ENCODE assay signal across 19 mouse cellular contexts in the genomic region with DNA sequence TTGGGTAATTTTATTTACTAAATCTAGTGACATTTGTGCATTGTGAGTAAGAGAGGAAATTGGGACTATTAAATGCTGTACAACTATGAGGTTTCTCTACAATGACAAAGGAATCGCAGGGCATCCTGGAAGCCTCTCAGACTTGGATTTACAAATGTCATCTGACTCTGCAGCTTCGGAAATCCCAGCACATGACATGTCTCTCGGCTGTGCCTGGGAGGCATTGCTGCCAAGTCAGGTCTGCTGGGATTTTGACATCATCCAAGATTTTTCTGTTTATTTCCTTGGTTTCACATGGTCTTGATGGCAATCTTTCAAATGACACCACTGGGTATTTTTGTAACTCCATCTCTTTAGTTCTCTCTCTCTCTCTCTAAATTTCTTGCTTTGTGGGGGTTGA.
A peak's percentile ranks its signal among the peaks of the same experiment; 100 is the strongest.
DNase-seq lines count a peak whose midpoint lies in the region; ATAC-seq and TF ChIP-seq lines count a peak whose summit lies in the region.
"Had no signal": no experiment of that assay in that cellular context is flagged by ENCODE, and none has a peak within 500 bp of the region (broad histone marks: within the 10 kb centered on the region; RNA-seq: fewer than 3 reads in every experiment).

No protein-coding gene starts in this region.

- H3K36me3 ChIP-seq in embryonic facial prominence, embryonic 14.5 days (ENCODE audit: control insufficient read depth, insufficient read depth, low read length), result no peaks in the 10 kb centered on the region
- no peaks in the 10 kb centered on the region for H3K36me3 ChIP-seq in embryonic facial prominence, embryonic 10.5 days (replicated peaks)
- no peaks in the 10 kb centered on the region for H3K36me3 ChIP-seq in hindbrain, embryonic 16.5 days (ENCODE audit: control insufficient read depth, insufficient read depth, low read length)
- H3K36me3 ChIP-seq: embryonic facial prominence, embryonic 13.5 days; liver, embryonic 12.5 days; neural tube, embryonic 12.5 days had no signal

- no peak overlapping the region for H3K4me3 ChIP-seq in embryonic facial prominence, embryonic 14.5 days (ENCODE audit: low read depth, low read length)
- no peak overlapping the region for H3K4me3 ChIP-seq in embryonic facial prominence, embryonic 10.5 days
- no peak overlapping the region for H3K4me3 ChIP-seq in cerebellum, adult 2 months (replicated peaks; ENCODE audit: insufficient read depth, low read depth, low read length)
- no peak overlapping the region for H3K4me3 ChIP-seq in hindbrain, embryonic 16.5 days (ENCODE audit: low read length)
- H3K4me3 ChIP-seq: embryonic facial prominence, embryonic 13.5 days; forebrain, embryonic 13.5 days; liver, embryonic 12.5 days; neural tube, embryonic 12.5 days had no signal

- no peak for TF ChIP-seq POLR2A in cerebellum, adult 2 months (IDR thresholded peaks at IDR 0.05; ENCODE audit: borderline replicate concordance, insufficient read depth, low read length)

- no peak overlapping the region for H3K9ac ChIP-seq in embryonic facial prominence, embryonic 14.5 days (ENCODE audit: low read depth, low read length)
- H3K9ac ChIP-seq in hindbrain, embryonic 16.5 days (ENCODE audit: low read depth, low read length), result no peak overlapping the region
- H3K9ac ChIP-seq: embryonic facial prominence, embryonic 13.5 days; forebrain, embryonic 13.5 days; liver, embryonic 12.5 days; neural tube, embryonic 12.5 days had no signal

- H3K4me2 ChIP-seq in embryonic facial prominence, embryonic 14.5 days (ENCODE audit: low read depth, low read length), result no peak overlapping the region
- no peak overlapping the region for H3K4me2 ChIP-seq in hindbrain, embryonic 16.5 days (ENCODE audit: low read length)
- H3K4me2 ChIP-seq: embryonic facial prominence, embryonic 13.5 days; forebrain, embryonic 13.5 days; liver, embryonic 12.5 days; neural tube, embryonic 12.5 days had no signal

- no peaks in the 10 kb centered on the region for H3K4me1 ChIP-seq in embryonic facial prominence, embryonic 14.5 days (ENCODE audit: control insufficient read depth, insufficient read depth, low read length)
- no peaks in the 10 kb centered on the region for H3K4me1 ChIP-seq in embryonic facial prominence, embryonic 10.5 days
- H3K4me1 ChIP-seq in cerebellum, adult 2 months (ENCODE audit: control insufficient read depth, insufficient read depth, low read length), result no peaks in the 10 kb centered on the region
- H3K4me1 ChIP-seq in hindbrain, embryonic 16.5 days (ENCODE audit: control insufficient read depth, insufficient read depth, low read depth, low read length), result no peaks in the 10 kb centered on the region
- H3K4me1 ChIP-seq: embryonic facial prominence, embryonic 13.5 days; forebrain, embryonic 13.5 days; liver, embryonic 12.5 days; neural tube, embryonic 12.5 days had no signal

- ATAC-seq in embryonic facial prominence, embryonic 14.5 days (ENCODE audit: low read depth), result no peak
- ATAC-seq in hindbrain, embryonic 16.5 days, result no peak
- ATAC-seq: forebrain, embryonic 13.5 days; liver, embryonic 12.5 days; midbrain, embryonic 16.5 days had no signal

- TF ChIP-seq CTCF in cerebellum, adult 2 months (IDR thresholded peaks at IDR 0.05; ENCODE audit: borderline replicate concordance, insufficient read depth, low read depth, low read length), result no peak

- H3K27me3 ChIP-seq in embryonic facial prominence, embryonic 14.5 days (replicated peaks; ENCODE audit: control insufficient read depth, insufficient read depth, low read length), result no peaks in the 10 kb centered on the region
- H3K27me3 ChIP-seq in embryonic facial prominence, embryonic 10.5 days (replicated peaks; ENCODE audit: low read depth, poor library complexity, severe bottlenecking), result no peaks in the 10 kb centered on the region
- H3K27me3 ChIP-seq in cerebellum, adult 2 months (ENCODE audit: control insufficient read depth, insufficient read depth, low read length), result no peaks in the 10 kb centered on the region
- no peaks in the 10 kb centered on the region for H3K27me3 ChIP-seq in hindbrain, embryonic 16.5 days (replicated peaks; ENCODE audit: control insufficient read depth, insufficient read depth, low read length)
- H3K27me3 ChIP-seq: embryonic facial prominence, embryonic 13.5 days; forebrain, embryonic 13.5 days; liver, embryonic 12.5 days; neural tube, embryonic 12.5 days had no signal

- no peak overlapping the region for H3K27ac ChIP-seq in embryonic facial prominence, embryonic 14.5 days (replicated peaks; ENCODE audit: low read depth, low read length)
- no peak overlapping the region for H3K27ac ChIP-seq in embryonic facial prominence, embryonic 10.5 days (replicated peaks)
- H3K27ac ChIP-seq in cerebellum, adult 2 months (ENCODE audit: insufficient read depth, low read length), result no peak overlapping the region
- no peak overlapping the region for H3K27ac ChIP-seq in hindbrain, embryonic 16.5 days (ENCODE audit: low read depth, low read length)
- H3K27ac ChIP-seq: embryonic facial prominence, embryonic 13.5 days; forebrain, embryonic 13.5 days; liver, embryonic 12.5 days; macrophage; neural tube, embryonic 12.5 days had no signal

- no peaks in the 10 kb centered on the region for H3K9me3 ChIP-seq in embryonic facial prominence, embryonic 14.5 days (ENCODE audit: control insufficient read depth, low read length)
- no peaks in the 10 kb centered on the region for H3K9me3 ChIP-seq in embryonic facial prominence, embryonic 10.5 days
- H3K9me3 ChIP-seq in hindbrain, embryonic 16.5 days (ENCODE audit: control insufficient read depth, low read length), result no peaks in the 10 kb centered on the region
- H3K9me3 ChIP-seq: embryonic facial prominence, embryonic 13.5 days; forebrain, embryonic 13.5 days; liver, embryonic 12.5 days; neural tube, embryonic 12.5 days had no signal

- DNase-seq in embryonic facial prominence, embryonic 14.5 days (ENCODE audit: low spot score), result peak; percentile 56
- no peak for DNase-seq in embryonic facial prominence, embryonic 10.5 days (ENCODE audit: low spot score)
- peak; percentile 4 for DNase-seq in lung, postnatal 25 days (ENCODE audit: low spot score)
- DNase-seq in lung, postnatal 4 days, result no peak
- peak; percentile 5 to 24 for DNase-seq in gastrocnemius, adult 8-10 months (ENCODE audit: low spot score in 2 of 2)
- peak; percentile 83 for DNase-seq in skeletal muscle tissue, adult 2 months (ENCODE audit: low read depth, low spot score)
- DNase-seq in cerebellum, adult 2 months, result no peak
- DNase-seq: adrenal gland, adult 8-10 months; kidney, adult 2 months; kidney, postnatal 36 days; left cerebral cortex, postnatal 4 days; right cerebral cortex, postnatal 25 days had no signal

- 43% methylated on average over 3 of the region's 3 CpGs for WGBS in embryonic facial prominence, embryonic 14.5 days
- 68% methylated on average over 3 of the region's 3 CpGs for whole genome bisulfite sequencing in embryonic facial prominence, embryonic 10.5 days
- WGBS in cerebellum, adult 2 months, result 10% methylated on average over 3 of the region's 3 CpGs
- 67% methylated on average over 3 of the region's 3 CpGs for WGBS in hindbrain, embryonic 16.5 days

Comparison
In these comparisons a context has a peak if more than half of its experiments do, and no peak if none do; other contexts are left out.
1. DNase-seq: peak in embryonic facial prominence, embryonic 14.5 days (single experiment), lung, postnatal 25 days (single experiment), gastrocnemius, adult 8-10 months (2 of 2) and skeletal muscle tissue, adult 2 months (single experiment); none in embryonic facial prominence, embryonic 10.5 days (single experiment), lung, postnatal 4 days (0 of 2) and cerebellum, adult 2 months (0 of 2).